Mouse (Mus musculus) monocyte, adult 5-6 weeks (primary cell): ENCODE results near the gene Nfasc. TPM values are rescaled to one million over a fixed set of nuclear protein-coding genes. Genes with fewer than 3 reads are reported as not detected.
A peak's percentile ranks its signal among the peaks of the same experiment; 100 is the strongest.

ENCODE experiments used
- ATAC-seq: fragments of 153-309, 156-312 bp; replicated peaks from 2 replicates; pipeline ENCODE4 v1.8.0; 2017; ENCODE audit warnings: mild to moderate bottlenecking; ENCODE audit not compliant: low TSS enrichment, insufficient number of reproducible peaks, severe bottlenecking, poor library complexity, low FRiP score
- total RNA-seq: library from RNA; stranded (forward); fragments of 200-1000, 200-491, 200-594 nt; gene quantifications from 3 replicates; pipeline ENCODE4 v1.2.3, GENCODE M21; 2017

Gene Nfasc
- not detected in 3 replicates for total RNA-seq

- ATAC-seq = no peak
Observed at GRCm38 (mm10) chr1:132741175-132741997, at the start of gene Nfasc. Gene Nfasc (minus strand): TSS chr1:132741797.

DNA sequence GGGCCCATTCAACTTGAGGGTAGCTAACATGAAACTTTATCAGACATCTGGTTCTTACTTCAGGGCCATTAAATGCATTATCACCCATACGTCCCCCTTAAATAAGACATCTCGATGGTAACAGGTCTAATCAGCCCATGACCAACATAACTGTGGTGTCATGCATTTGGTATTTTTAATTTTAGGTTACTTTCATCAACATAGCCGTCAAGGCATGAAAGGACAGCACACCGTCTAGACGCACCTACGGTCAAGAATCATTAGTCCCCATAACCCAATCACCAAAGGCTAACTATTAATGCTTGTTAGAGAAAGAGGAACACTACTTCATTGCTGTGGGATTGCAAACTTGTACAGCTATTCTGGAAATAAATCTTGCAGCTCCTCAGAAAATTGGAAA lies 49.5 kb upstream of the Nfasc start:
- 0 out of 2 replicates have a peak, but pooled peaks have one; percentile 50 for ATAC-seq

- no peak for ATAC-seq
Observed at GRCm38 (mm10) chr1:132786866-132787265, 45.3 kb upstream of the Nfasc start.

GRCm38 (mm10) chr1:132781607-132782445 lies 40.2 kb upstream of the Nfasc start:
- no peak for ATAC-seq

GRCm38 (mm10) chr1:132780961-132781360 lies 39.4 kb upstream of the Nfasc start:
- ATAC-seq = no peak

DNA sequence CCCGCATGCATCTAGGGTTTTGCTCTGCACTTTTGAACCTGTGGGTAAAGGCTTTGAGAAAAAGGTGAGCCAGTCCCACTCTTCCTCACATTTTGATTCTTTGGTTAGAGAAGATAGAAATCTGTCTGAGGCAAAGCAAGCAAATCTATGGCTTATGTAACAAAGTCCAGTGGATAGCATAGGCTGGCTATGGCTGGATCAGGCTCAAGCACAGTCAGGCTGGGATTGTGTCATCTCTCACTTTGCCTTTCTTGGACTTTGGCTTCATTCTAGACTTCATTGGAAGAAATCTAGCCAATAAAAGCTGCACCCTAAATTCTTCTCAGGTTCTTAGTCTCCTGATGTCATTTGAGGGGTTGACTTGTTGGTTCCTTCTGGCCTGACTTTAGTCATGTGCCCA lies 38.7 kb upstream of the Nfasc start:
- ATAC-seq = no peak

DNA sequence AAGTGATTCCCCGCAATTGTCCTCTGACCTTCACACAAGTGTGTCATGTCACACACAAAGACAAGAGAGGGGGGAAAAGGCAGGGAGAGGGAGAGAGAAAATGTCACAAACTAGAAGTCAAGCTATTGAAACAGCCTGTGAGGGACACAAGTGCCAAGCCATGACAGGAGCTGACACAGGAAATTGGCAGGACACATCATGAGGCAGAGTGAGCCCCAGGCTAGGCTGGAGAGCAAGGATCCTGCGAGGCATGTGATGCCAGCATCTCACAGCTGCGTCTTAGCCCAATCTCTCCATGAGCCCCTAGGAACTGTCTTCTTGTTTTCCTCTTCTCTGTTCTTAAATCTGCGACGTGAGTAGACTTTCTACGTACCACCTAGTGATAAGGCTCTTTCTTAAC lies 33.4 kb upstream of the Nfasc start:
- ATAC-seq = no peak

- ATAC-seq = no peak
Observed at GRCm38 (mm10) chr1:132771377-132771776, 29.8 kb upstream of the Nfasc start.

- ATAC-seq = no peak
Observed at GRCm38 (mm10) chr1:132769559-132769958, 28.0 kb upstream of the Nfasc start.

DNA sequence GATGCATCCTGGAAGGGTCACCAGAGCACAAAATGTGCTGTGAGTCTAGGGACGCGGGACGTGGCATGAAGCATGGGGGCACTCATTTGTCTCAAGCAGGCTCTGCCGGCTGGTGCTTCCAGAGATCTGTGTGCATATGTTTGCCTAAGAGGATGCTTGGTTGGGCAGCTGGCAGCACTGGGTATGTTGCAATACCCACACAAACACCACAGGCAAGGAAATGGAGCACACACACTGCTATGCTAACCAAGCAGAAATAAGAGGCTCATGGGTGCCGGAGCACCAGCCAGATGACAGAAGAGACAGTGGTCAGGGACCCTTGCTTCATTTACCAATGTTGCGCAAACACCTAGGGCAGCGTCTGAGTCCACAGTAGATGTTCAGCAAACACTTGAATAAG lies 25.8 kb upstream of the Nfasc start:
- ATAC-seq = no peak

GRCm38 (mm10) chr1:132765887-132766651 lies 24.5 kb upstream of the Nfasc start:
- no peak for ATAC-seq

DNA sequence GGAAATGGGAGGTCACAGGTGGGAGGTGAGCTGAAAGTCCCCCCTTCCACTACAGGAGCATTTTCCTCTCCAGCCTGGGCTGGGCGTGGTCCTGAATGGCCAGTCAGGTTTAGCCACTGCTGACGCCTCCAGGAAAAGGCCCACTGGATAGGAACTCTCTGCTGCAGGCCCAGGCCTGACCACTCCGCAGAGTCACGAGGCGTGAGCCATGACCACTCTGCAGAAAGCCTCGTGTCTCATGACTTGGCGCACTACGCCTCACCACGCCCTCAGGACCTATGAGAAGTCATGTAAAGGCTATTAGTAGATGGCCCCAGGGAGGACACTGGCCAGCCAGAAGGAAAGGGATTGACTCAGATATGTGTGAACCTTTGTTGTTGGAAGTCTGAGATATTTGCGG lies 23.6 kb upstream of the Nfasc start:
- no peak for ATAC-seq

DNA sequence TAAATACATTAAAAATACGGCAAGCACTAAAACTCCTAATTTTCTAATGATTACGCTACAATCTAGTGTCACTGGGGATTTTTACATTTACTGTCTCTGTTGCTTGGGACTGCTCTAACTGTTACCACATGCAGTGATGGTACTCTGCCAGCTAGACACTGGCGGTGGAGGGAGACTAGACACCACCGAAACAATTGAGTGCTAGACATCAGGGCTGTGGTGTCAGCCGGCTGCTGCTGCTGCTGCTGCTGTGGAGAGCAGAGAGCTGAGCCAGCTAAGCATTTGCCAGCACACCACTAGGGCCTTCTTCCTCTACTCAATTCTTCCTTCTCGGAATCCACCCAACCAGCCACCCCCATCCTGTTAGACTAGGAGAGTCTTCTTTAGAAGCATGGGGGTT lies 17.8 kb upstream of the Nfasc start:
- no peak for ATAC-seq

GRCm38 (mm10) chr1:132758656-132759370 lies 17.2 kb upstream of the Nfasc start:
- no peak for ATAC-seq

DNA sequence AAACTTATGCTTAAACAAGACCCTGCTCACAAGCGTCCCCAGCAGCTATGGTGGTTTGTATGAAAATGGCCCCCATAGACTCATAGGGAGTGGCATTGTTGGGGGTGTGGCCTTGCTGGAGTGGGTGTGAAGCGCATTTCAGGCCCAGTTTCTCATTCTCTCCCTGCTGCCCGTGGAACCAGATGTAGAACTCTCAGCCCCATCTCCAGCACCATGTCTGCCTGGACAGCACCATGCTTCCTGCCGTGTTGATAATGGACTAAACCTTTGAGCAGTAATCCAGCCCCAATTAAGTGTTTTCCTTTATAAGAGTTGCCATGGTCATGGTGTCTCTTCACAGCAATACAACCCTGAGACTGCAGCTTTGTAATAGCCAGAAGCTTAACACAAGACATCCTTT lies 13.6 kb upstream of the Nfasc start:
- ATAC-seq = no peak

GRCm38 (mm10) chr1:132749217-132749884 lies 7.8 kb upstream of the Nfasc start:
- ATAC-seq = no peak

GRCm38 (mm10) chr1:132746302-132746701 lies 4.7 kb upstream of the Nfasc start:
- no peak for ATAC-seq

GRCm38 (mm10) chr1:132745636-132746035 lies 4.0 kb upstream of the Nfasc start:
- ATAC-seq = no peak
